Mouse (Mus musculus) layer of hippocampus, adult 18-20 months (tissue): ENCODE measurements around the gene Smyd4. TPM values are rescaled to one million over a fixed set of nuclear protein-coding genes. Genes with fewer than 3 reads are reported as not detected.

Source experiments
- DNase-seq, 2 experiments: peaks; one replicate each; pipeline ENCODE4 v3.0.0; 2022; ENCODE audit warnings: low spot score in 2 of 2
- long read RNA-seq: library from polyadenylated mRNA; stranded (forward); transcript quantifications from one replicate; pipeline ENCODE4 v2.0.0, GENCODE M21; 2021
- total RNA-seq, 2 experiments: library from RNA; stranded (reverse); gene quantifications; 2 replicates each; pipeline ENCODE4 v1.2.3; 2021

Smyd4 gene
- 10 to 100 TPM; 14.9 to 16.8 TPM for total RNA-seq
- long read RNA-seq, transcript Smyd4-201 (11 exons, 3,517 nt), result major isoform, 10 of 17 reads
- long read RNA-seq, partial matches to known transcripts, result 3 of 17 reads
- long read RNA-seq, other reads (novel, unspliced or antisense), result 4 of 17 reads

DNA sequence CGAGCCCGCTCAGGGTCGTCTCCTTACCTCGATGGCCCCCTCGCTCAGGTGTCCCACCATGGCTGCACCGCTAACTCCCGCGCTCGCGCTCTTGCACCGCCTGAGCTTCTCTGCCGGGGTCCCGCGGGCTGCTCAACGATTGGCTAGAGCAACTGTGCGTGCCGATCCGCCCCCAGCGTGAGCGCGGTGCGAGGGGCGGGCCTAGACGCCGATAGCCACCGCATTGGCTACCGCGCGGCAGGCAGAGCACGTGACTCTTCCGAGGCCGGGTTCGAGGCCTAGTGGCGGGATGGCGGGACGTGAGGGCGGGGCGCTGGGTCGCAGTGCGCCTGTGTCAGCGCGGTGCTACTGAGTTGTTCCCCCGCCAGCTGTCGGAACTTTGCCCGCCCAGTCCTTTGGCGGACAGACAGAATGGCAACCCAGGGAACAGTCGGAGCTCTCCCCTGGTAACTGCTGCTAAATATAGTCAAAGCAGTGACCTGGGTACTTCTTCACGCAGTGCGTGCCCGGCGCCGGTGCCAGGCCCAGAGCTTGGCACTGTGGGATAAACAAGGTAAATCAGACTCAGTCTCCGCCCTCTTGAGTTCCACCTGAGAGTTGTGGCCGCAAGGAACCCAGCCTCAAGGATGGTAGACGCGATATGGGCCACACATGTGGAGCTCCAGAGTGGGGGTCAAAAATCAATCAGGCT, at the start of gene Smyd4, which contains the start of gene Rpa1:
Gene Smyd4 (plus strand): TSS at position 235 of the 691 bp plus-strand sequence.
Gene Rpa1 (minus strand): TSS at position 126 of the 691 bp plus-strand sequence.
- DNase-seq, result peak; percentile 93 to 96

DNA sequence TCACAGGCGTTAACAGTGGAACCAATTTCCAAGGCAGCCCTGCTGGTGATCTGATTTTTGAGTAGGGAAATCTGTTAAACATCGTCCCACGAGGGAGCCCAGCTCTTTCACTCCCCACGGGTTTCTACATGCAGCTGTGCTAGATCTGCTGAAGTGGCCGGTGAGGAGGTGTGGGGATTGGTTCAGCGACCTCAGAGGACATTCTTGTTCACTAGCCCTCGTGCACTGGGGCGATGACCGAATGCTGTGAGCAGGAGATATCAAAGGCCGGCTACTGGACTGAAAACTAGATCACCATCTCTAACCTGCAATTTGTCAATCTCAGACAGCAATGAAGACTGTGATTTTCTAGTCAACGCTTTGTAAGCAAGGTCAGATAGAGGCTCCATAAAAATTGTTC, 49.7 kb upstream of the Smyd4 start:
- no peak for DNase-seq

DNA sequence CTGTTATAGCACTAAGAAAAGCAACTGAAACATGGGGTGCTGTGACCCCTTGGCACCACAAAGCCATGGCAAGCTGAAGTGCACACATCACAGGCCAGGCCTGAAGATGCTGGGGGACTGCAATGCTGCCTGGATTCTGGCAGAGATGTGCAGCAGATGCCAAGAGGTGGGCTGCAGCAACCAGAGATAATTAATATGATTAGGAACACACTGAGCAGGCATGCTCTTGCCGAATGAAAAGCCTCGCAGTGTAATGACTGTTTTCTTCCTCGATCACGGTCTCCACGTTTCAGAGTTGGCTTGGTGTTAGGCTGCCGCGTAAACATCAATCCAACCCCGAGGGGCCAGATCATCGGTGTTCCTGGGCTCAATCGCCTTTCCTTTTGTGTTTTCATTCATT, 48.4 kb upstream of the Smyd4 start:
- peak in 1 of 2 experiments; percentile 52 for DNase-seq

DNA sequence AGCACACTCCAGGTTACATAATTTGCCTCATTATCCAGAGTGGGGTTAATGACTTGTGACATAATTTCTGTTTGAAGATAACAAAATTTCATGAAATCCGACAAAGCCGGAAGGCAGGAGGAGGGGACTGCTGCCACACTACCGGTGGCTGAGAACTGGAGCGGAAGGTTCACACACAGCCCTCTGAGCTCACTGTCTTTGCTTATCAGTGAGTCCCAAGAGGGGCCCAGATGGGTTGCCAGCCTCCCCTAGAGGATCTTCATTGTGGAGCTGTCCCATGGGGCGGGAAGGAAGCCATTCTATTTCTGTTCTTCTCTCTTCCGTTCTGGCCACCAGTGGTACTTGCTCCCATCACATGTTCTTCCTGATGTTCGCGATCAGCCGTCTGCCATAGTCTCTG, 47.3 kb upstream of the Smyd4 start:
- DNase-seq, result no peak

DNA sequence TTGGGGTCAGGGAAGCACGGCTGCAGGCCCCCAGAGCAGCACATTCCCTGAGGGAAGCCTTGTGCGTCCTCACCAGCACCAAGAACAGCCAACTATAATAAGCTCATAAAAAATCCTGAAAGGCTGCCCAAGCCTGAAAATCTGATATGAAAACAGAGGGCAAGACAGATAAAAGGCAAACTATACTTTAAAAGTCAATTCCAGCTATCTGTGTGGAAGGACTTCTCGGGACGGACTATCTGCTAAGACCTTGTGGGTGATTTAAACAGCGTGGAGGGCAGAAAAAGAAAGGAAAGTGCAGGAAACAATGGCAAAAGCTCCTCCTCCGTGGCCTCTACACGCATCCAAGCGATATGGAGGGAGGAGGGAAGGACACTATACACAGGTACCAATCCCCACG, 43.4 kb upstream of the Smyd4 start:
- DNase-seq, result no peak

DNA sequence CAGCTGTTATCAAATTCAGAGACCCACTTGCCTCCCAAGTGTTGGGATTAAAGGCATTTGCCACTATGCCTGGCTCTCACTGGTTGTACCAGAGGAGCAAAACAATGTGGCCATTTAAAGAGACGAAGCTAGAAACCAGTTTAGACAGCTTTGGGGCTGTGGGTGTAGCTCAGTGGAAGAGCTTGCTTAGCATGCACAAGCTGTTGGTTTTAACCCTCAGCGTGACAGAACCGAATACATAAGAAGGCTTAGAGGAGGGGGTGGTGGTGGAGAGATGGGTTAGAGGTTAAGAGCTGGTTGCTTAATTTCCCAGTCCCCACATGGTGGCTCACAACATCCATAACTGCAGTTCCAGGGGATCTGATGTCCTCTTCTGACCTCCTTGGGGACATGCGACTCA, 39.6 kb upstream of the Smyd4 start:
- DNase-seq, result no peak

DNA sequence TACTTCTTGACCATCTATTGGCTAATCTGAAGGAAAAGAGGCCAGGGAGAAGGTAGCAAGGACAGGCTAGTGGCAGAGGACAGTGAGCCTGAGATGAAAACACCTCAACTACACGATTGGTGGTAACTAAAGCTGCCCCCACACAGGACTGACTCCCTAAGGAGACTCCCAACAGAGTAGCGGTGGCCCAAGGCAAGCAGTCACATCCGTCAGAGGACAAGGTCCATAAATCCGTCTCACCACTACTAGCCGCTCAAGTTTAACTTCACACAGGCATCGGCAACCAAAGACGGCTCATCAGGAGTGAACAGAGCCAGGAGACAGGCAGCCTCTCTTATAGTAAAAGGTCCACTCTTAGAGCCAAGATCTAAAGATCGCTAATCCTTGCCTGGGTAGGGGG, 37.4 kb upstream of the Smyd4 start:
- DNase-seq, result no peak

DNA sequence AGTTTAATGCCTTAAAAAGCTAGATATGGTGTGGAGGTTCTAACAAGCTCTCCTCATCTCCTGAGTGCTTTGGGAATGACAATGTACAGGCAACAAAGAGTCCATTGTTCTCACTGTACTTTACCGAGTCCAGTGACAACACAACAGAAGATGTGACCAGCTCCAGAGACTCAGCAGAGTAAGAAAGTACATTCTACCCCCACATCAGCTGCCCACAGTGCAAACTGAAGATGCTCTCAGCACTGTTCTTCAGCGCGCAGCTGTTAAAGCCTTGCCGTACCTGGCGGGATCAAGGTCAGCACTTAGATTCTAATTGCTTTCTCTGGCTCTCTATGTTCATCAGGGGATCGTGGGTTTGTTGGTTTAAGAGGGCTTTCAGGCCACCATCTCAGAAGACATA, 36.5 kb upstream of the Smyd4 start:
- DNase-seq, result no peak

DNA sequence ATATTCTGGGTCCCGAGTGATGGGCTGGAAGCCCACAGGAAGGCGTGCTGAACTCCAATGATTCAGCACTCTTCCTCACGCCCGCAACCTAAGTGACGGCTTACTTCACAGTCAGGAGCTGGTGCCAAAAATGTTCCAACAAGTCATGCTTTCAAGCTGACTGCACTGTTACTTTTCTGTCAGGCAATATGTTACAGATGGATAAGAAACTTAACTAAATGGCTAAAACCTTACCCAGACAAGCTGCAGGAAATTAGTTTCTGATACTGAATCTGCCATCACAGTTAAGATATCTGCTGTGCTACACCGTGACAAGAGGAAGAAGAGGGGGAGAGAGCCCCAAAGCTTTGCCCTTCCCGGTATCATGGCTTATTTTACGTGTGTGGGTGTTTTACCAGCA, 34.4 kb upstream of the Smyd4 start:
- peak in 1 of 2 experiments; percentile 67 for DNase-seq

DNA sequence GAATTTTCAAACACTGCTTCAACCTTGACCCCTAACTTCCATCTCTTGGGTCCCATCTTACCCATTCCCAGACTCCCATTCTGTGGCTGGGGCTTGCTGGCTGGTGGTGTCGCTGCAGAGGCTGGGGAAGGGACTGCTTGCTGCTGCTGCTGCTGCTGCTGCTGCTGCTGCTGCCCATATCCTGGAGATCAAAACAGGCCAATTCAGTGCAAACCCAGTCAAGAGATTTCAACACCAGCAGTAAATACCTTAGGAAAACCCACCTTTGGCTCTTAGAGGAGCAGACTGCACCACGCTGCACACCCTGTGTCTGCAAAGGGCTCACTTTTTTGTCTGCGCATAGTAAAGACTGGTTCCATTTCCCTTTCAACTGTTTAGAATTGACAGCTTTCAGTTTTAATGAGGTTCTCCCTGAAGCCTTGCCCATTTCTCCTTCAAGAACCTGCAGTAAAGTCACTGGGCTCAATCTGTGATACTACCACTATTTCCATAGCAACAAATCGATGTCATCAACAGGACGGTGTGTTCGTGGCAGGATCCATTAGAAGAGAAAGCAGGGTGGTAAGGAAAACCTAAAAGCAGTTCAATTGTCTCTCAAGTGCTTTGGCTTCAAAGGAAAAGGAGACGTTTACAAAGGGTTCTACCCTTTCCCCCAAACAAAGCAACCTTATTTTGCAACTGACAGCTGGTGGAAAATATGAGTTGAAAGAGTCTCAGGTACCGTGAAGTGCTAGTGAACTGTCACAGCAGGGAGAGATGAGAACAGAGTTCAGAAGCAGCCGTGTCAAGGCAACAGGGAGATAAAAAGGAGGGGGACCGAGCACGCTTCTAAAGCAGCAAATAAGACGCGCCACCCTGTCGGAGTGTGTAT, 29.6 kb upstream of the Smyd4 start:
- peak in 1 of 2 experiments; percentile 43 for DNase-seq

DNA sequence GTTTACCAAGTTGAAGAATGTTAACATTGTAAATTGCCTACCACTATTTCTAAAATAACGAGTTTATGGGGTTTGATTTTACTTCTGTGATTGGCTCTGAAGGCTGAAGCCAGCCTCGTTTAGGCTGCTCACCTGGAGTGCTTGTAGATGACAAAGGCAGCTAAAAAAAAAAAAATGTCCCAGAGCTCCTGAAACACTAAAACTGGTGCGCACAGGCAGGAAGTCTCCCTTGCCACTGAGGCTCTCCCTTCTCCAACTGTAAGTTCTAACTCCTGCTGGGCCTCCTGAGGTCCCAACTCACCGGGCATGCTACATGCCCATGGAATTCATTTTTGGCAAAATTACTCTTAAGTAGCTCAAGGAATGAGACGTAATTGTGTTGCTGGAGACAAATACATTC, 29.0 kb upstream of the Smyd4 start:
- DNase-seq, result no peak

DNA sequence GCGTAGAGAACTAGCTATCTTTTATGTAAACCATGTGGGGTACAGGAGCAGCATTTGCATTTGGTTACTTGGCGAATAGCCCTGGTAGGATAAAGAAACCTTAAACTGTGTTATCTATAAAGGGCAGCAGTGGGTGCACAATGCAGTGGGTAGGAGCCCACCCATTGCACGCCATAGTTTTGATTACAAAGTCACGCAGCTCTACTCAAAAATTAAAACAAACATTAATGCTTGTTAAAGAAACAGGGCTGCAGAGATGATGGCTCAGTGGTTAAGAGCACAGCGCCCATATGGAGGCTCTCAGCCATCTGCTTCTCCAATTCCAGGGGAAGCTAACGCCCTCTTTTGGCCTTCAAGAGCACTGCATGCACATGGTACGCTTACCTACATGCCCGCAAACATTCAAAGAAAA, 24.9 kb upstream of the Smyd4 start:
- peak in 1 of 2 experiments; percentile 65 for DNase-seq

DNA sequence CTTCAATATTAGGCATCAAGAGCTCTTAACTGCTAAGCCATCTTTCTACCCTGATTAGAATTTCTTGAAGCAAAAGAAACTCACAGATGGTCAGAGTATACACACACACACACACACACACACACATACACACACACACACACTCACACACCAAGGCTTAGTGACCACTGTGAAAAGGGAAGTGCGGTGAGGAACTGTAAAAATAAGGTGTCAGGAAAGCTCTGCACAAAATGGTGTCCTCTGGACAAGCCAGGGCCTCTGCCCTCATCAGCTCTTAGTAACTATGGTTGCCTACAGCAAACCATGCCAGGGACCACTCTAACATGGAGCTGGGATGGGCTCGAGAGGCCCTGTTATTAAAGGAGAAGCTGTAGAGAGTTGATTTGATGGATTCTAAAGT, 23.8 kb upstream of the Smyd4 start:
- DNase-seq, result no peak

DNA sequence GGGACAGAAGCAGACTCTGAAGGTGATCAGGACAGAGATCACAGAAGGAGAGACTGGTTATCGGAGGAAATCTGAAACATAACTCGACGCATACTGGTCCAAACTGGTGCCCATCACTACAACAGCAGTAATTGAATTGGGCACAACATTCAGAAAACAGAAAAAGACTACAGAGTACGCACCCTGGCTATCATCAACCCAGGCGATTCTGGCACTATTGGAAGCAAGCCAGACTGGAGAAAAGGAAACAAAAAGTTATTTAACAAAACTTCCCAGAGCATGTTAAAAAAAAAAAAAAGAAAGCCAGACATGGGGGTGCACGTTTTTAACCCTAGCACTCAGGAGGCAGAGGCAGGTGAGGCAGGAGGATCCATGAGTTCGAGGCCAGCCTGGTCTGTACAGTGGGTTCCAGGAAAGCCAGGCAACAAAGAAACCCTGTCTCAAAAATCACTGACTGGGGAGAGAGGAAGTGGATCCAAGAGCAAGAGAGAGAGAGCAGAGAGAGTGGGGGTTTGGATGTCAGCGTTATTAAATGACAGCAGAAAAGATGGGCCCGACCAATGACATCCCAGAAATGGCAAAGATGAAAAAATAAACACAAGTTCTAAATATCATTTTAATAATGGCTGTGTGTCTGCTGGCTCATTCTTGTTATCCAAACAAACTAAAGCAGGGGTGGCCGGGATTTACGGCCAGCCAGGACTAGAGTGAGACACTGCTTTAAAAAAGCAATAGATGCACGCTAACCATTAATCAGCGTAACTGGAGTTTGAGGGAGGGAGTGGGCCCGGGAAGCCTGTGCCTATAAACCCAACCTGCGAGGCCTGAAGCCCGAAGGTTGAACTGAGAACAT, 22.9 kb upstream of the Smyd4 start:
- no peak for DNase-seq

DNA sequence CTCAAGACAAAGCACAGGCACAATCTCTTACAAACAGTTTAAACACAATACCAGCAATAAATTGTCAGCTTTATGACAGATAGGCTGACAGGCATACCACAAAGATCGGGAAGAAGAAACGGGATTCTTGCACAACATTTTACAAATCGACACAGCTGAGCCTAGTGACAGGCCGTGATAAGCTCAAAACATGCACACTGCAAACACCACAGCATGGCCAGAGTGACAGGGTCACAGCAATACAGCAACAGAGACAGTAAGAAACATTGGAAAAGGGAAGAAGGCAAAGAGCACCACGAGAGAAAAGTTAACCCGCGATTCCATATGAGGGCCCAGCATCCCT, 22.3 kb upstream of the Smyd4 start:
- DNase-seq, result no peak

DNA sequence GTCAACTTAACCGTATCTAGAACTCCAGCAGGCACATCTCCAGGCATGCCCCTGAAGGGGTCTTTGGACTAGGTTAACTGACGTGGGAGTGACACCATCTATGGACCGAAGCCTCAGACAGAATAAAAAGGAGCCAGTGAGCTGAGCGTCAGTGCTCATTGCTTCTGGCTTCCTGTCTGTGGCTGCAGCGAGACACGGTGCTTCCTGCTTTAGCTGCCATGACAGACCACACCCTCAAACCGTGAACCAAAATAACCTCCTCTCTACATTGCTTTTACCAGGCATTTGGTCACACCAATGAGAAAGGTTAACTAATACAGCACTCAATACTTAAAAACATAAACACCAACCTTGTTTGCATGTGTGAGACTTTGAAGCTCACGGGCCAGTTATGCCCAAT, 11.6 kb upstream of the Smyd4 start:
- no peak for DNase-seq

DNA sequence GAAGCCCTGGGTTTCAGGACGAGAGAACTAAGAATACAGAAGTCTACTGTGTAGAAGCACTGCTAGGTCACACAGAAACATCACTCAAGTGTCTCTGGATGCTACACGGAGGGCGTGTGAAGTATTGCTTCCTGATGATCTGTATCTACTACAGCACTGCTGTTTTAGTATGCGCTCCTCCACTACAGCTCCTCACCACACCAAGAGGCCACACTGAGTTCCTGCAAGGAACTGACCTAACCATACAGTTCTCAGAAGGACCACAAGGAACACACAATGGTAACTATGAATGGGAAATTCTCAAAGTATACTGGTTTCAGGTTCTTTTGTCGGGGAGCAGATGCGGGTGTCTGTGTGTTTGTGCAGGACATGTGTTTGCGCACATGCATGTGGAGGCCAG, 11.0 kb upstream of the Smyd4 start:
- no peak for DNase-seq

DNA sequence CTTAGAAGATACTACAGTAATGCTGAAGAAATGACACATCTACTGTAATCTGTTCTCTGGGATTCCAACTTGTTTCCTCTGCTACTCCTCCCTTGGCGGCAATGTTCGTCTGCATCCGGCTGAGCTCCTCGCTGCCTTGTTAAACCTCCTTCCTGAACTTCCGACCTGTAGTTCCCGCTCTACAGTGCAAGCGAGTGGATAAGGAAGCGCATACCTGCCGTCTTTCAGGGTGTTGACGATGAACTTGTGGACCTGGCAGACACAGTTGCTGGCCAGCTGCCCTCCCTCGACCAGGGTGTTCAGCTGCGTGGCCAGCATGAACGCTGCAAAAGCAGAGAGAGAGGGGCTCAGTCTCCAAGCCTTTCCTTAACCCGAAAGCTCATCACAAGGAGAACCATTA, 8.2 kb upstream of the Smyd4 start:
- DNase-seq, result no peak

DNA sequence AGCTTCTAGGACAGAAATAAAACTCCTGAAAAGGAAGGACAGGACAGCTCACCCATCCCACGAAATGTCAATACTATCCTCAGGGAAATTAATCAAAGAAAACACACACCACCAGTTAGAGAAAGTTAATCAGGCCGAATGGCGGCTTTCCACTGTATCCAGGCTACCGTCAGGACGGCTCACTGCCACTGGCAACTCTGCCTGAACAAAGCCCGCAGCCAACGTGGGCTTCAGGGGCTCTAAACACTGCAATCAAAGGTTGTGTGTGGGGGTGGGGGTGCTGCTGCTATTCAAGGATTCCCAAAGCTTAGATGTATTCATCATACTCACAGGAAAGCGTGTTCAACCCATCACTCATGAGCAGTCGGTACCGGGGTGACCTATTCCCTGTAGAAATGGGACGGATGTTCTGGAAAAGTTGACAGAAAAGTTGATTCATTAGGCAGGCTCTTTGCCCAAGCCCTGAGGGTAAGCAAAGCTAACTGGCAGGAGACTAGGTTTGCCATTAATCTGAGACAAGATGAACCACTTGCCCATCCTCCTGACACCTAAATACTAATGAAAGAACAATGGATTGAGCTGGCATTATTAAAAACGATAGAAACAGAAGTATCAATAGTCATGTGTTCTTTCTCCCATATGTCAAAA, 7.4 kb upstream of the Smyd4 start:
- no peak for DNase-seq

DNA sequence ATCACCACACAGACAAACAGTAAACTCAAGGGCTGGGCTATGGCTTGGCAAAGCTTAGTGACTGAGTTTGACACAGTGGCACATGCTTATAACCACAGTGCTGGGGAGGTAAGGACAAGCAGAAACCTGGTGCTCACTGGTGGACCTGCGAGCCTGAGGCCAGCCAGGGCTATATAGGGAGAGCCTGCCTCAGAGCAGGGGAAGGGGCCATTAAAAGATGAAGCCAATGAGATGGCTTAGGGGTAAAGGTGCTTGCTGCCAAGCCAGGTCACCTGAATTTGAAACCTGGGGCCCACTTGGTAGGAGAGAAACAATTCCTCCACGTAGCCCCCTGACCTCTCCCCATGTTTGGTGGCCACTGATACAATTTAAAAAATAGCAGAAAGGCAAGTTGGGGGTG, 5.1 kb upstream of the Smyd4 start:
- DNase-seq, result no peak

DNA sequence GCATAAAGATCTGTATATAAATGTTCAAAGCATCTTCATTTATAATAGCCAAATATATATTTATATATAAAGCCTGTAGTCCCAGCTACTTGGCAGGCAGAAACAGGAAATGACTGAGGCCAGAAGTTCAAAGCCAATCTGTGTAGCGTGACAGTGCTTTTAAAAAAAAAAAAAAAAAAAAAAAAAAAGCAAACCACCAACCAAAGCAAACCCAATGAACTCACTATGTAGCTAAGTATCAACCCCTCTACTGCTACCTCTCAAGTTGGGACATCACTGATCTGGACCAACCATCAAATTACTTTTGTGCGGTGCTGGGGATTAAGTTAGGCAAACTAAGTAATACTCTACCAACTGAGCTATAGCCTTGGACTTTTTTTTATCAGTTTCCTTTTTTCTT, 4.1 kb upstream of the Smyd4 start:
- DNase-seq, result no peak
